Mouse (Mus musculus) liver, embryonic 13.5 days (tissue): ENCODE data around the gene Cep295nl. TPM values are rescaled to one million over a fixed set of nuclear protein-coding genes. Genes with fewer than 3 reads are reported as not detected.
A peak's percentile ranks its signal among the peaks of the same experiment; 100 is the strongest.

Experiments
- ATAC-seq: fragments of 200-750 bp; cut with Nextera tagmentation; 2 replicates; pipeline ENCODE4 v1.8.0; 2017; ENCODE audit warnings: low read depth, mild to moderate bottlenecking, moderate number of reproducible peaks, moderate library complexity
- DNase-seq: peaks from one replicate; pipeline ENCODE4 v3.0.0; 2022
- H3K27ac ChIP-seq: fragments of 300-500 bp; sonication (generic); 2 replicates; pipeline ENCODE4 v1.5.1; 2015; ENCODE audit warnings: moderate library complexity, mild to moderate bottlenecking, inconsistent platforms
- H3K27me3 ChIP-seq: fragments of 300-500 bp; sonication (generic); 2 replicates; pipeline ENCODE4 v1.6.1; 2015; ENCODE audit warnings: mild to moderate bottlenecking, inconsistent platforms
- H3K36me3 ChIP-seq: fragments of 300-500 bp; sonication (generic); 2 replicates; pipeline ENCODE4 v1.6.1; 2015; ENCODE audit warnings: mild to moderate bottlenecking, inconsistent platforms
- H3K4me1 ChIP-seq: fragments of 300-500 bp; sonication (generic); replicated peaks from 2 replicates; pipeline ENCODE4 v1.6.1; 2015; ENCODE audit warnings: inconsistent platforms
- H3K4me2 ChIP-seq: fragments of 300-500 bp; sonication (generic); 2 replicates; pipeline ENCODE4 v1.6.1; 2015; ENCODE audit warnings: inconsistent platforms, mild to moderate bottlenecking, moderate library complexity
- H3K4me3 ChIP-seq: fragments of 300-500 bp; sonication (generic); replicated peaks from 2 replicates; pipeline ENCODE4 v1.5.1; 2015; ENCODE audit warnings: mild to moderate bottlenecking, inconsistent platforms
- H3K9ac ChIP-seq: fragments of 300-500 bp; sonication (generic); 2 replicates; pipeline ENCODE4 v1.6.1; 2015; ENCODE audit warnings: mild to moderate bottlenecking, inconsistent platforms
- H3K9me3 ChIP-seq: fragments of 300-500 bp; sonication (generic); replicated peaks from 2 replicates; pipeline ENCODE4 v1.6.1; 2016; ENCODE audit warnings: inconsistent platforms
- WGBS: fragments of 180-500 bp; shearing (Covaris S2); methylation state at CpG from one replicate; pipeline ENCODE4 v1.1.7; 2015; ENCODE audit not compliant: insufficient replicate concordance; 5-methylcytosine and 5-hydroxymethylcytosine counted together
- polyA plus RNA-seq: library from polyadenylated mRNA; unstranded; fragments of >200 nt; fragmentation: Nextera tagmentation; extraction: Ambion mirVana; gene quantifications from 2 replicates; pipeline ENCODE4 v1.2.1, GENCODE M21; 2015

Cep295nl gene
- polyA plus RNA-seq, 1 experiment from 2014 or later = not detected

GRCm38 (mm10) chr11:118332376-118332775, 9.9 kb downstream of the Cep295nl start:
- no peak for DNase-seq
- no peak overlapping the region for H3K4me3 ChIP-seq
- H3K27ac ChIP-seq = no peak overlapping the region
- H3K36me3 ChIP-seq = no peaks in the 10 kb centered on the region
- no peak overlapping the region for H3K4me2 ChIP-seq
- no peaks in the 10 kb centered on the region for H3K27me3 ChIP-seq
- 78% methylated on average over 11 of the region's 11 CpGs for WGBS
- H3K4me1 ChIP-seq = no peaks in the 10 kb centered on the region
- H3K9ac ChIP-seq = no peak overlapping the region
- no peaks in the 10 kb centered on the region for H3K9me3 ChIP-seq
- no peak for ATAC-seq

GRCm38 (mm10) chr11:118330777-118331176, 11.5 kb downstream of the Cep295nl start:
- DNase-seq = no peak
- H3K4me3 ChIP-seq = no peak overlapping the region
- no peak for ATAC-seq
- WGBS = 77% methylated on average over 16 of the region's 16 CpGs
- no peaks in the 10 kb centered on the region for H3K36me3 ChIP-seq
- no peaks in the 10 kb centered on the region for H3K27me3 ChIP-seq
- H3K9me3 ChIP-seq = no peaks in the 10 kb centered on the region
- H3K27ac ChIP-seq = no peak overlapping the region
- H3K4me2 ChIP-seq = no peak overlapping the region
- no peak overlapping the region for H3K9ac ChIP-seq
- H3K4me1 ChIP-seq = peaks cover 8% of the 10 kb centered on the region

- Histone ChIP-seq H3K27ac (no peak overlapping the region), H3K9me3 (no peaks in the 10 kb centered on the region), H3K27me3 (no peaks in the 10 kb centered on the region), H3K9ac (no peak overlapping the region), H3K4me1 (peaks cover 8% of the 10 kb centered on the region), H3K4me3 (no peak overlapping the region), H3K36me3 (no peaks in the 10 kb centered on the region), H3K4me2 (no peak overlapping the region)
- ATAC-seq (no peak), DNase-seq (no peak)
- WGBS = 81% methylated on average over 14 of the region's 14 CpGs
Measured at GRCm38 (mm10) chr11:118330361-118330760, 11.9 kb downstream of the Cep295nl start.

DNA sequence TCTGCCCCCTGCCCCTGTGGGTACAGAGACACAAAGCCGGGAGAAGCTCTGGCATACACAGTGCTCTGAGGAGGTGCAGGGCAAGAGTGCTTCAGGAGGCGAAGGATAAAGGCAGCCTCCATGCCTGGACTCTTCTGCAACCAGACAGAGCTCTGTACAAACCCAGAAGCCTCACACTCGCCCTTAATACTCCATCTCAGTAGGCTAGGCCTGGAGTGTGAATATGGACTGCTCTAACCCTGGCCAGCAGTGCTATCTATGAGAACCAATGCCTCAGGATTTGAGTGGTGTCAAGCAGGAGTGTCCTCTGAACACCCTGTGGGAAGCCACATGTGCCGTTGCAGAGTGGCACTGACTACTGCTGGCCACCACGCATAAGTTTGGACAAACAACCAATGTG, 13.4 kb downstream of the Cep295nl start:
- Histone ChIP-seq H3K27ac (no peak overlapping the region), H3K4me1 (peaks cover 10% of the 10 kb centered on the region), H3K27me3 (no peaks in the 10 kb centered on the region), H3K36me3 (no peaks in the 10 kb centered on the region), H3K9me3 (no peaks in the 10 kb centered on the region), H3K9ac (no peak overlapping the region), H3K4me2 (no peak overlapping the region), H3K4me3 (no peak overlapping the region)
- ATAC-seq = no peak
- no peak for DNase-seq
- 58% methylated on average over 5 of the region's 5 CpGs for WGBS

DNA sequence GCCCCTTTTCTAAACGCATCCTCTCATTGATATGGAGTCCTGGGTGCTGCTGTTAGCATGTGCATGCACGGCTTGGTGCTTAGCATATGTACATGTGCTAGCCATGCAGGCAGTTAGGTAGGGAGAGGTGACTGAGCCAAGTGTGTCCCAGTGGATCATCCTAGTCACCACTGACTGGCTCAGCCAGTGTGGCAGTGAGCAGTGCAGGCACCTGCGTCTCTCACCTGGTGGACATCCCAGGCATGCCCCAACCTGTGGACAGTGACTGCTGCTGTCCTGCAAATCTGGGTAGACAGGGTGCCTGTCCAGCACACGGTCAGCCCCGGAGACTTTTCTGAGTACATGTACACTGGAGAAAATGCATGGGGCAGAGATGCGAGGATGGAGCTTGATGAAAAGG, 13.8 kb downstream of the Cep295nl start:
- Histone ChIP-seq H3K4me2 (no peak overlapping the region), H3K36me3 (no peaks in the 10 kb centered on the region), H3K4me3 (no peak overlapping the region), H3K9ac (no peak overlapping the region), H3K27ac (no peak overlapping the region), H3K9me3 (no peaks in the 10 kb centered on the region), H3K4me1 (peaks cover 10% of the 10 kb centered on the region), H3K27me3 (no peaks in the 10 kb centered on the region)
- WGBS = 73% methylated on average over 6 of the region's 6 CpGs
- ATAC-seq (no peak), DNase-seq (no peak)

DNA sequence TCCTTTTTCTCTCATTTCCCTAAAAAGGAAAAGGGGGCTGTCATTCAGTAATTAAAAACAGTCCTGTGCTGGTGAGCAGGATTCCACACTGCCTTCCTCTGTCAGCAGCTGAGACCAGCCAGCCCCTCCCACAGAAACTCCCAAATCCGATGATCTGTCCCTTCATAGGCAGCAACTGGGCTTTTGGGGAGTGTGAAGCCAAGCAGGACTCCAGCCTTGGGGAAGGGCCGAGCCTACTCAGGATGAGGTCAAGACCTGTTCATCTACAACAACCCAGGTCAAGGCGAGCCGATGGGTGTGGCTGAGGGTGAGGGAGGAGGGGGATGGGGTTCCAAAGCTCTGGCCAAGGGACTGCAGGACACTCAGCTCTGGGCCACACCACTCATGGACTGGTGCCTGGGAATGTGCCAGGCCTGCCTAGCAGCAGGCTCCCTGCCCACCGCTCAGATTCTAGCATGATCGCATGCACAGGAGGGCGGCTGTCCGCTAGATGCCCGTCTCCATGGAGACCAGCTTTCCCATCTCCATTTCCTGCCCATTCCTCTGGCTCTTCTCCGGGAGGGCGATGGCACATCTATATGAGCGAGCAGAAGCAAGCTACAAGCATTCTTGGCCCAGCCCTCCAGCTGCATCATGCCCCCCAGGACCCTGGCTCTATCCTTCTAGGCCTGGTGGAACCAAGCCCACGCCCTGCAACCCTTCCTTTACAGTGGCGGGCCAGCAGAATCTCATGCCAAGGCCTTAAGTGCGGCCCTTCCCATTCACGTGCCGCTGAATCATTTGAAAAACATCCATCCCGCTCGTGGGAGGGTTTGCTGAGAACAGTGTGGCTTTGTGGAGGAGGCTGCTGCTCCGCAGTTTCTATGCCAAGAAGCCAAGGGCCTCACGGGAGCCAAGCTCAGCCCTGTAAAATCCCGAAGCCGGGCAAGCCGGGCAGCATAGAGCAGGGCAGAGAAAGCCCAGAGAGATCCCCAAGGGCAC, 15.0 kb downstream of the Cep295nl start:
- Histone ChIP-seq H3K9ac (no peak overlapping the region), H3K27me3 (no peaks in the 10 kb centered on the region), H3K4me1 (peaks cover 10% of the 10 kb centered on the region), H3K27ac (no peak overlapping the region), H3K36me3 (no peaks in the 10 kb centered on the region), H3K4me3 (no peak overlapping the region), H3K9me3 (no peaks in the 10 kb centered on the region), H3K4me2 (no peak overlapping the region)
- ATAC-seq (no peak), DNase-seq (no peak)
- 73% methylated on average over 24 of the region's 24 CpGs for WGBS

DNA sequence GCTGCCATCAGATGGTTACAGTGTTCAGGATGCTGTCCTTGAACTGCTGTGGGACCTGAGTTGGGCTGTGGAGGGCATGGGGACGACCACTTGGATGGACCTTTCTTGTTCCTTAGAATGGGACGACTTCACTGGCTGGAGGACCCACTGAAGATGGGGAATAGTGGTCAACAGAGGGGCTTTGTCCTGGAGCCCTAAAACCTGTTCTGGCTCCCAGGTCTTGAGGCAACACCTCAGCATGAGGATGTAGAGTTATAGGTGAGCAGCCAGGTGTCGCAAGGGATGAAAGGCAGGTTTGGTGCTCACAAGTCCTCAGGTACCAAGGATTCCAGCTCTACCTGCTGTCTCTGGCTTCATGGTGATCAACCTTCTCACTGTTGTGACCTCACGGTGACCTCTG, 15.8 kb downstream of the Cep295nl start:
- H3K36me3 ChIP-seq = no peaks in the 10 kb centered on the region
- no peaks in the 10 kb centered on the region for H3K9me3 ChIP-seq
- no peak overlapping the region for H3K4me2 ChIP-seq
- DNase-seq = no peak
- H3K9ac ChIP-seq = no peak overlapping the region
- H3K27ac ChIP-seq = no peak overlapping the region
- no peak overlapping the region for H3K4me3 ChIP-seq
- no peak for ATAC-seq
- 60% methylated on average over 4 of the region's 4 CpGs for WGBS
- H3K4me1 ChIP-seq = peaks cover 10% of the 10 kb centered on the region
- no peaks in the 10 kb centered on the region for H3K27me3 ChIP-seq

- no peaks in the 10 kb centered on the region for H3K9me3 ChIP-seq
- no peaks in the 10 kb centered on the region for H3K36me3 ChIP-seq
- H3K4me2 ChIP-seq = no peak overlapping the region
- no peaks in the 10 kb centered on the region for H3K27me3 ChIP-seq
- no peak overlapping the region for H3K27ac ChIP-seq
- WGBS = 31% methylated on average over 5 of the region's 5 CpGs
- peaks cover 10% of the 10 kb centered on the region for H3K4me1 ChIP-seq
- DNase-seq = no peak
- ATAC-seq = no peak
- no peak overlapping the region for H3K4me3 ChIP-seq
- H3K9ac ChIP-seq = no peak overlapping the region
Measured at GRCm38 (mm10) chr11:118324541-118324940, 17.8 kb downstream of the Cep295nl start.

DNA sequence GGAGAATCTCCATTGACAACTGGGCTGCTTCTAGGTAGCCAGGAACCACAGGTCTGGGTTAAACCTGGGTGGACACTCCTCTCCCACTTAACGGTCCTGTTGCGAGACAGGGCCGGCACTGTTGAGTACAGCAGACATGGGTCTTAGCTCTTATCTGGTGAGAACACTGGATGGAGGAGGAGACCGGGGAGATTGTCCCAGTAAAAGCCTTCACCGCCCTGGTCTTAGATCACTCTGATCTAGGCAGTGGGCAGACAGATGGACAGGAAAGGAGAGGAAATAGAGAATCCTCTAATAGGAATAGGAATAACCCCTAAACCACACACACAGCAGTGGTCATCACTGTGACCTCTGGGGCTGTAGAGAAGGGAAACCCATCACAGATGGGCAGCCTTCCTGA, 18.3 kb downstream of the Cep295nl start:
- H3K4me3 ChIP-seq = no peak overlapping the region
- H3K27me3 ChIP-seq = no peaks in the 10 kb centered on the region
- H3K4me2 ChIP-seq = no peak overlapping the region
- no peaks in the 10 kb centered on the region for H3K36me3 ChIP-seq
- no peak for DNase-seq
- WGBS = 24% methylated on average over 5 of the region's 5 CpGs
- peaks cover 10% of the 10 kb centered on the region for H3K4me1 ChIP-seq
- peak; percentile 23; the same call in 1 of the 2 replicates for ATAC-seq
- H3K27ac ChIP-seq = no peak overlapping the region
- no peaks in the 10 kb centered on the region for H3K9me3 ChIP-seq
- no peak overlapping the region for H3K9ac ChIP-seq

- Histone ChIP-seq H3K4me1 (peaks cover 10% of the 10 kb centered on the region), H3K27me3 (no peaks in the 10 kb centered on the region), H3K36me3 (no peaks in the 10 kb centered on the region), H3K4me2 (no peak overlapping the region), H3K9ac (no peak overlapping the region), H3K27ac (no peak overlapping the region), H3K9me3 (no peaks in the 10 kb centered on the region), H3K4me3 (no peak overlapping the region)
- DNase-seq = no peak
- no peak for ATAC-seq
- 32% methylated on average over 3 of the region's 3 CpGs for WGBS
Measured at GRCm38 (mm10) chr11:118322647-118323046, 19.7 kb downstream of the Cep295nl start.

- Histone ChIP-seq H3K27ac (no peak overlapping the region), H3K27me3 (no peaks in the 10 kb centered on the region), H3K9ac (no peak overlapping the region), H3K4me1 (peaks cover 9% of the 10 kb centered on the region), H3K36me3 (no peaks in the 10 kb centered on the region), H3K4me2 (no peak overlapping the region), H3K4me3 (no peak overlapping the region), H3K9me3 (no peaks in the 10 kb centered on the region)
- 42% methylated on average over 4 of the region's 4 CpGs for WGBS
- ATAC-seq = no peak
- no peak for DNase-seq
Measured at GRCm38 (mm10) chr11:118321971-118322370, 20.3 kb downstream of the Cep295nl start.

- Histone ChIP-seq H3K4me2 (no peak overlapping the region), H3K9me3 (no peaks in the 10 kb centered on the region), H3K4me3 (no peak overlapping the region), H3K4me1 (peaks cover 9% of the 10 kb centered on the region), H3K9ac (no peak overlapping the region), H3K36me3 (no peaks in the 10 kb centered on the region), H3K27ac (no peak overlapping the region), H3K27me3 (no peaks in the 10 kb centered on the region)
- 74% methylated on average over 7 of the region's 7 CpGs for WGBS
- DNase-seq (no peak), ATAC-seq (no peak)
Measured at GRCm38 (mm10) chr11:118321500-118321899, 20.8 kb downstream of the Cep295nl start.
